Mouse (Mus musculus): ENCODE results near the gene Afp.

- TF ChIP-seq CTCF (IDR thresholded peaks at IDR 0.05; ENCODE audit: low read depth, low read length) (no peak), POLR2A (IDR thresholded peaks at IDR 0.05; ENCODE audit: insufficient read depth, low read length) (no peak)
Measured at GRCm38 (mm10) chr5:90477308-90478140, 13.0 kb upstream of the Afp start.
